Mouse (Mus musculus) liver, embryonic 11.5 days (tissue): ENCODE results near the gene P2ry6. TPM values are rescaled to one million over a fixed set of nuclear protein-coding genes. Genes with fewer than 3 reads are reported as not detected.

ENCODE experiments used
- ATAC-seq: fragments of 200-750 bp; cut with Nextera tagmentation; replicated peaks from 2 replicates; pipeline ENCODE4 v1.8.0; 2017; ENCODE audit warnings: moderate number of reproducible peaks, mild to moderate bottlenecking, moderate TSS enrichment, moderate library complexity; ENCODE audit not compliant: low FRiP score
- DNase-seq: peaks from one replicate; pipeline ENCODE4 v3.0.0-alpha.2; 2017; ENCODE audit warnings: low spot score
- H3K27ac ChIP-seq: fragments of 300-500 bp; sonication (generic); 2 replicates; pipeline ENCODE4 v1.5.1; 2014; ENCODE audit warnings: mild to moderate bottlenecking, low read depth, low read length, control low read depth
- H3K27me3 ChIP-seq: fragments of 300-500 bp; sonication (generic); replicated peaks from 2 replicates; pipeline ENCODE4 v1.6.1; 2014; ENCODE audit warnings: low read length, mixed read lengths; ENCODE audit not compliant: control insufficient read depth, insufficient read depth
- H3K36me3 ChIP-seq: fragments of 300-500 bp; sonication (generic); 2 replicates; pipeline ENCODE4 v1.6.1; 2014; ENCODE audit warnings: mild to moderate bottlenecking, low read length, moderate library complexity, mixed read lengths; ENCODE audit not compliant: control insufficient read depth, insufficient read depth
- H3K4me1 ChIP-seq: fragments of 300-500 bp; sonication (generic); replicated peaks from 2 replicates; pipeline ENCODE4 v1.6.1; 2014; ENCODE audit warnings: low read length, mixed read lengths; ENCODE audit not compliant: control insufficient read depth, insufficient read depth
- H3K4me2 ChIP-seq: fragments of 300-500 bp; sonication (generic); 2 replicates; pipeline ENCODE4 v1.6.1; 2014; ENCODE audit warnings: mild to moderate bottlenecking, control low read depth, moderate library complexity
- H3K4me3 ChIP-seq: fragments of 300-500 bp; sonication (generic); 2 replicates; pipeline ENCODE4 v1.5.1; 2014; ENCODE audit warnings: low read depth, low read length, control low read depth
- H3K9ac ChIP-seq: fragments of 300-500 bp; sonication (generic); 2 replicates; pipeline ENCODE4 v1.6.1; 2014; ENCODE audit warnings: low read depth, low read length, control low read depth
- H3K9me3 ChIP-seq: fragments of 300-500 bp; sonication (generic); 2 replicates; pipeline ENCODE4 v1.6.1; 2016; ENCODE audit warnings: low read length, inconsistent platforms, mixed read lengths; ENCODE audit not compliant: control insufficient read depth
- WGBS: fragments of 180-500 bp; shearing (Covaris S2); extraction: QIAGEN DNeasy Blood & Tissue Kit; methylation state at CpG from one replicate; pipeline ENCODE4 v1.1.7; 2014; 5-methylcytosine and 5-hydroxymethylcytosine counted together
- polyA plus RNA-seq: library from polyadenylated mRNA; unstranded; fragments of >200 nt; fragmentation: Nextera tagmentation; extraction: Ambion mirVana; gene quantifications from 2 replicates; pipeline ENCODE4 v1.2.1, GENCODE M21; 2014

Gene P2ry6
- polyA plus RNA-seq, 1 experiment from 2014 or later = 4.3 TPM

GRCm38 (mm10) chr7:100942789-100943615 is 31.4 kb downstream of the P2ry6 start:
- 54% methylated on average over 12 of the region's 12 CpGs for WGBS
- Histone ChIP-seq H3K9ac (no peak overlapping the region), H3K4me1 (no peaks in the 10 kb centered on the region), H3K4me2 (no peak overlapping the region), H3K27me3 (no peaks in the 10 kb centered on the region), H3K27ac (no peak overlapping the region), H3K36me3 (no peaks in the 10 kb centered on the region), H3K9me3 (no peaks in the 10 kb centered on the region), H3K4me3 (no peak overlapping the region)
- ATAC-seq (peak; percentile 66), DNase-seq (no peak)

GRCm38 (mm10) chr7:100941169-100941568 is 33.3 kb downstream of the P2ry6 start:
- Histone ChIP-seq H3K27me3 (no peaks in the 10 kb centered on the region), H3K4me3 (no peak overlapping the region), H3K4me2 (no peak overlapping the region), H3K36me3 (no peaks in the 10 kb centered on the region), H3K27ac (no peak overlapping the region; the same call in 1 of the 2 replicates), H3K9ac (no peak overlapping the region), H3K4me1 (no peaks in the 10 kb centered on the region), H3K9me3 (no peaks in the 10 kb centered on the region)
- 39% methylated on average over 5 of the region's 5 CpGs for WGBS
- DNase-seq = no peak
- ATAC-seq = no peak; the same call in 1 of the 2 replicates

GRCm38 (mm10) chr7:100938106-100938505 is 36.3 kb downstream of the P2ry6 start:
- ATAC-seq (no peak), DNase-seq (no peak)
- H3K4me2 ChIP-seq = no peak overlapping the region
- WGBS = 86% methylated on average over 16 of the region's 16 CpGs
- H3K4me3 ChIP-seq = no peak overlapping the region
- peaks cover 6% of the 10 kb centered on the region; the same call in 1 of the 2 replicates for H3K27me3 ChIP-seq
- H3K27ac ChIP-seq = no peak overlapping the region
- H3K36me3 ChIP-seq = no peaks in the 10 kb centered on the region
- H3K9ac ChIP-seq = no peak overlapping the region
- H3K4me1 ChIP-seq = 0 out of 2 replicates have a peak, but pooled peaks cover under 1% of the 10 kb centered on the region
- H3K9me3 ChIP-seq = no peaks in the 10 kb centered on the region

- H3K9ac ChIP-seq = no peak overlapping the region
- H3K9me3 ChIP-seq = no peaks in the 10 kb centered on the region
- H3K36me3 ChIP-seq = no peaks in the 10 kb centered on the region
- 76% methylated on average over 3 of the region's 3 CpGs for WGBS
- ATAC-seq (no peak), DNase-seq (no peak)
- H3K27me3 ChIP-seq = peaks cover 6% of the 10 kb centered on the region; the same call in 1 of the 2 replicates
- H3K4me3 ChIP-seq = no peak overlapping the region
- no peak overlapping the region for H3K4me2 ChIP-seq
- no peak overlapping the region for H3K27ac ChIP-seq
- 0 out of 2 replicates have a peak, but pooled peaks cover 4% of the 10 kb centered on the region for H3K4me1 ChIP-seq
Observed at GRCm38 (mm10) chr7:100937481-100937880, 37.0 kb downstream of the P2ry6 start.

- H3K9ac ChIP-seq = no peak overlapping the region
- no peak overlapping the region for H3K4me3 ChIP-seq
- DNase-seq (no peak), ATAC-seq (no peak)
- H3K36me3 ChIP-seq = no peaks in the 10 kb centered on the region
- no peak overlapping the region for H3K27ac ChIP-seq
- H3K27me3 ChIP-seq = peaks cover 44% of the 10 kb centered on the region
- H3K9me3 ChIP-seq = no peaks in the 10 kb centered on the region
- H3K4me1 ChIP-seq = peaks cover 32% of the 10 kb centered on the region
- H3K4me2 ChIP-seq = no peak overlapping the region
Observed at GRCm38 (mm10) chr7:100933520-100933919, 40.9 kb downstream of the P2ry6 start.

- peak overlapping the region; percentile 65 for H3K4me3 ChIP-seq
- peak overlapping the region; percentile 93 for H3K4me2 ChIP-seq
- no peaks in the 10 kb centered on the region for H3K36me3 ChIP-seq
- peaks cover 39% of the 10 kb centered on the region for H3K4me1 ChIP-seq
- DNase-seq (peak; percentile 89), ATAC-seq (peak; percentile 78)
- peak overlapping the region; percentile 96 for H3K27ac ChIP-seq
- H3K9me3 ChIP-seq = no peaks in the 10 kb centered on the region
- peak overlapping the region; percentile 76 for H3K9ac ChIP-seq
- whole genome bisulfite sequencing = 0% methylated on average over 27 of the region's 27 CpGs
- peaks cover 48% of the 10 kb centered on the region for H3K27me3 ChIP-seq
Observed at GRCm38 (mm10) chr7:100932481-100933007, 41.9 kb downstream of the P2ry6 start.

GRCm38 (mm10) chr7:100931926-100932480 is 42.4 kb downstream of the P2ry6 start, which contains the start of gene Arhgef17:
Arhgef17 (minus strand) TSS chr7:100932107.
- ATAC-seq (peak; percentile 49), DNase-seq (peak; percentile 81)
- Histone ChIP-seq H3K4me2 (peak within 1 kb of the TSS; percentile 93), H3K9ac (peak within 1 kb of the TSS; percentile 76), H3K4me3 (peak within 1 kb of the TSS; percentile 65), H3K36me3 (no peaks in the 10 kb centered on the region), H3K27me3 (peaks cover 52% of the 10 kb centered on the region), H3K4me1 (peaks cover 45% of the 10 kb centered on the region), H3K9me3 (no peaks in the 10 kb centered on the region), H3K27ac (peak within 1 kb of the TSS; percentile 96)
- under 1% methylated on average over 35 of the region's 35 CpGs for WGBS

- no peak for DNase-seq
- peak; percentile 12; the same call in 1 of the 2 replicates for ATAC-seq
- Histone ChIP-seq H3K27ac (peak overlapping the region; percentile 96), H3K4me2 (peak overlapping the region; percentile 93), H3K27me3 (peaks cover 53% of the 10 kb centered on the region), H3K9me3 (no peaks in the 10 kb centered on the region), H3K4me1 (peaks cover 50% of the 10 kb centered on the region), H3K4me3 (peak overlapping the region; percentile 65), H3K36me3 (no peaks in the 10 kb centered on the region), H3K9ac (peak overlapping the region; percentile 76)
- WGBS = under 1% methylated on average over 67 of the region's 73 CpGs
Observed at GRCm38 (mm10) chr7:100931316-100931925, 43.0 kb downstream of the P2ry6 start.
